Comparison of ENCODE assay signal across 8 mouse cellular contexts in the genomic region with DNA sequence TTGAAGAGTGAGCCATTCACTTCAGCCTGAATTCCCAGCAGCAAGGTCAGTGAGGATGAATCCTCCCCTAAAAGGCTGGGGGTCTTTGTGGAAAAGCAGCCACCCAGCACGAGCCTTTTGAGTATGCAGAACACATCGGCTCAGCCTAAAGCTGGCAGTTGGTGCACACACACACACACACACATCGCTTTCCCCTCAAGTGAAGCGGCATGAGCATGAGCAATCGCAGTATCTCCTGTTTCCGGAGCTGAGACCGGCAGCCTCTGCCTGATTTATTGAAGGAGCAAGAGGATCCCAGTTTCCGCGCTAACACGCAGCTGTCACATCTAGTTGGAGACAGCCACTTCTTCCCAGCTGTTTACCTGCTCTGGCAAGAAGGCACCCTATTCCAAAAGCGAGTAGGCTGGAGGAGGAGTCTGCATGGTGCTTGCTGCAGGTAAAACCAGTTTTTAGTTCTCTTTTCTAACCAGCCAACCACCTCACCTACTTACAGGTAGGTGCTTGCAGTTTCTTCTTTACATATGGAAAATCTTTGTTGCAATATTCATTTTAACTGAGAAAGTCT.
DNase-seq lines count a peak whose midpoint lies in the region; ATAC-seq and TF ChIP-seq lines count a peak whose summit lies in the region.

No protein-coding gene starts in this region.

- TF ChIP-seq CTCF in intestine, postnatal 0 days (IDR thresholded peaks at IDR 0.05; ENCODE audit: low read depth), result no peak

- H3K4me3 ChIP-seq in intestine, embryonic 14.5 days (ENCODE audit: low read depth, low read length), result no peak overlapping the region
- no peak overlapping the region for H3K4me3 ChIP-seq in intestine, postnatal 0 days (ENCODE audit: low read depth, low read length)
- H3K4me3 ChIP-seq in embryonic facial prominence, embryonic 12.5 days, result 0 out of 2 replicates have a peak overlapping the region, but pooled peaks have one; percentile 10
- peak overlapping the region; percentile 18 for H3K4me3 ChIP-seq in neural tube, embryonic 14.5 days (ENCODE audit: low read depth, low read length)

- H3K27ac ChIP-seq in intestine, embryonic 14.5 days (ENCODE audit: low read depth), result no peak overlapping the region
- H3K27ac ChIP-seq in intestine, postnatal 0 days (ENCODE audit: low read depth, low read length), result no peak overlapping the region
- no peak overlapping the region for H3K27ac ChIP-seq in embryonic facial prominence, embryonic 12.5 days
- H3K27ac ChIP-seq in neural tube, embryonic 14.5 days (ENCODE audit: low read depth, low read length), result no peak overlapping the region

- peak overlapping the region; percentile 36 for H3K4me2 ChIP-seq in intestine, embryonic 14.5 days (ENCODE audit: low read length)
- no peak overlapping the region for H3K4me2 ChIP-seq in intestine, postnatal 0 days (replicated peaks; ENCODE audit: low read depth)
- H3K4me2 ChIP-seq in embryonic facial prominence, embryonic 12.5 days (replicated peaks), result peak overlapping the region; percentile 40
- peak overlapping the region; percentile 47 for H3K4me2 ChIP-seq in neural tube, embryonic 14.5 days (ENCODE audit: low read depth, low read length)

- ATAC-seq in intestine, embryonic 14.5 days (replicated peaks; ENCODE audit: low FRiP score, low TSS enrichment, low read depth), result no peak
- no peak for ATAC-seq in intestine, postnatal 0 days
- no peak for ATAC-seq in embryonic facial prominence, embryonic 12.5 days (ENCODE audit: insufficient number of reproducible peaks, insufficient read depth, low FRiP score, low TSS enrichment)
- ATAC-seq in neural tube, embryonic 14.5 days (ENCODE audit: low read depth), result peak; percentile 91

- H3K9me3 ChIP-seq in intestine, embryonic 14.5 days (ENCODE audit: control insufficient read depth, low read length), result no peaks in the 10 kb centered on the region
- no peaks in the 10 kb centered on the region for H3K9me3 ChIP-seq in intestine, postnatal 0 days (ENCODE audit: control insufficient read depth)
- H3K9me3 ChIP-seq in embryonic facial prominence, embryonic 12.5 days, result no peaks in the 10 kb centered on the region
- no peaks in the 10 kb centered on the region for H3K9me3 ChIP-seq in neural tube, embryonic 14.5 days (ENCODE audit: control insufficient read depth, low read length)

- no peak overlapping the region for H3K9ac ChIP-seq in intestine, embryonic 14.5 days (ENCODE audit: low read length)
- no peak overlapping the region for H3K9ac ChIP-seq in intestine, postnatal 0 days (ENCODE audit: low read depth, low read length)
- H3K9ac ChIP-seq in embryonic facial prominence, embryonic 12.5 days, result no peak overlapping the region
- H3K9ac ChIP-seq in neural tube, embryonic 14.5 days (replicated peaks; ENCODE audit: low read depth, low read length), result peak overlapping the region; percentile 25; the same call in 1 of the 2 replicates

- H3K27me3 ChIP-seq in intestine, embryonic 14.5 days (replicated peaks; ENCODE audit: control insufficient read depth, insufficient read depth, low read length), result no peaks in the 10 kb centered on the region
- H3K27me3 ChIP-seq in intestine, postnatal 0 days (replicated peaks; ENCODE audit: control insufficient read depth, insufficient read depth, low read length), result no peaks in the 10 kb centered on the region
- H3K27me3 ChIP-seq in embryonic facial prominence, embryonic 12.5 days, result no peaks in the 10 kb centered on the region
- no peaks in the 10 kb centered on the region for H3K27me3 ChIP-seq in neural tube, embryonic 14.5 days (ENCODE audit: control insufficient read depth, insufficient read depth, low read length)

- intact Hi-C loops in heart, postnatal 14 days (cut with DNase I), result no loop called here

- no peaks in the 10 kb centered on the region for H3K4me1 ChIP-seq in intestine, embryonic 14.5 days (replicated peaks; ENCODE audit: control insufficient read depth, insufficient read depth, low read length)
- H3K4me1 ChIP-seq in intestine, postnatal 0 days (replicated peaks; ENCODE audit: control insufficient read depth, insufficient read depth, low read length), result no peaks in the 10 kb centered on the region
- no peaks in the 10 kb centered on the region for H3K4me1 ChIP-seq in embryonic facial prominence, embryonic 12.5 days
- H3K4me1 ChIP-seq in neural tube, embryonic 14.5 days (ENCODE audit: control insufficient read depth, insufficient read depth, low read length), result no peaks in the 10 kb centered on the region

- no peaks in the 10 kb centered on the region for H3K36me3 ChIP-seq in intestine, embryonic 14.5 days (ENCODE audit: control insufficient read depth, insufficient read depth, low read length)
- no peaks in the 10 kb centered on the region for H3K36me3 ChIP-seq in intestine, postnatal 0 days (ENCODE audit: control insufficient read depth, insufficient read depth)
- no peaks in the 10 kb centered on the region for H3K36me3 ChIP-seq in embryonic facial prominence, embryonic 12.5 days
- H3K36me3 ChIP-seq in neural tube, embryonic 14.5 days (ENCODE audit: control insufficient read depth, insufficient read depth, low read length), result no peaks in the 10 kb centered on the region

- peak; percentile 50 for DNase-seq in intestine, embryonic 14.5 days (ENCODE audit: low spot score)
- DNase-seq in layer of hippocampus, postnatal 25 days (ENCODE audit: extremely low spot score in 1 of 2, low spot score in 1 of 2), result peak; percentile 13 to 15
- DNase-seq in ovary, postnatal 14 days (ENCODE audit: low spot score), result no peak
- DNase-seq in cerebellum, adult 9-10 months, result no peak
- DNase-seq in heart, postnatal 14 days, result no peak

- WGBS in intestine, embryonic 14.5 days, result 16% methylated on average over 11 of the region's 11 CpGs
- WGBS in intestine, postnatal 0 days, result 22% methylated on average over 11 of the region's 11 CpGs
- WGBS in embryonic facial prominence, embryonic 12.5 days, result 11% methylated on average over 11 of the region's 11 CpGs
- WGBS in neural tube, embryonic 14.5 days, result 4% methylated on average over 11 of the region's 11 CpGs

Comparison
In these comparisons a context has a peak if more than half of its experiments do, and no peak if none do; other contexts are left out.
1. DNase-seq: peak in intestine, embryonic 14.5 days (single experiment) and layer of hippocampus, postnatal 25 days (2 of 2); none in ovary, postnatal 14 days (single experiment), cerebellum, adult 9-10 months (single experiment) and heart, postnatal 14 days (0 of 2).
2. H3K4me3 ChIP-seq: peak in embryonic facial prominence, embryonic 12.5 days (single experiment) and neural tube, embryonic 14.5 days (single experiment); none in intestine, embryonic 14.5 days (single experiment) and intestine, postnatal 0 days (single experiment).